Comparison of ENCODE assay signal across 13 mouse cellular contexts in genomic region chr5:121973541-121973940, GRCm38 (mm10).
DNase-seq lines count a peak whose midpoint lies in the region; ATAC-seq lines count a peak whose summit lies in the region.
"Had no signal": no experiment of that assay in that cellular context is flagged by ENCODE, and none has a peak within 500 bp of the region (broad histone marks: within the 10 kb centered on the region; RNA-seq: fewer than 3 reads in every experiment).

No protein-coding gene starts in this region.

- 30% methylated on average over 10 of the region's 10 CpGs for WGBS in forebrain, embryonic 16.5 days
- 65% methylated on average over 10 of the region's 10 CpGs for WGBS in midbrain, embryonic 10.5 days
- 21% methylated on average over 10 of the region's 10 CpGs for WGBS in neural tube, embryonic 14.5 days

- no peak overlapping the region for H3K4me3 ChIP-seq in forebrain, embryonic 16.5 days (replicated peaks; ENCODE audit: low read length)
- no peak overlapping the region for H3K4me3 ChIP-seq in midbrain, embryonic 10.5 days
- no peak overlapping the region for H3K4me3 ChIP-seq in neural tube, embryonic 14.5 days (ENCODE audit: low read depth, low read length)
- H3K4me3 ChIP-seq: embryonic facial prominence, embryonic 13.5 days had no signal

- no peaks in the 10 kb centered on the region for H3K9me3 ChIP-seq in forebrain, embryonic 16.5 days (ENCODE audit: control insufficient read depth, low read length)
- H3K9me3 ChIP-seq in midbrain, embryonic 10.5 days (replicated peaks): peaks cover 6% of the 10 kb centered on the region; the same call in 1 of the 2 replicates
- H3K9me3 ChIP-seq in neural tube, embryonic 14.5 days (ENCODE audit: control insufficient read depth, low read length): no peaks in the 10 kb centered on the region
- H3K9me3 ChIP-seq: embryonic facial prominence, embryonic 13.5 days; G1E had no signal

- ATAC-seq in forebrain, embryonic 16.5 days: no peak
- no peak for ATAC-seq in neural tube, embryonic 14.5 days (ENCODE audit: low read depth)
- ATAC-seq: liver, postnatal 0 days had no signal

- H3K36me3 ChIP-seq in forebrain, embryonic 16.5 days (ENCODE audit: control insufficient read depth, insufficient read depth): no peaks in the 10 kb centered on the region
- peaks cover 5% of the 10 kb centered on the region for H3K36me3 ChIP-seq in midbrain, embryonic 10.5 days
- H3K36me3 ChIP-seq in neural tube, embryonic 14.5 days (ENCODE audit: control insufficient read depth, insufficient read depth, low read length): no peaks in the 10 kb centered on the region
- H3K36me3 ChIP-seq: embryonic facial prominence, embryonic 13.5 days; G1E had no signal

- peaks cover 49% of the 10 kb centered on the region for H3K4me1 ChIP-seq in forebrain, embryonic 16.5 days (replicated peaks; ENCODE audit: control insufficient read depth, insufficient read depth, low read length)
- peaks cover 23% of the 10 kb centered on the region for H3K4me1 ChIP-seq in midbrain, embryonic 10.5 days
- H3K4me1 ChIP-seq in neural tube, embryonic 14.5 days (ENCODE audit: control insufficient read depth, insufficient read depth, low read length): peaks cover 28% of the 10 kb centered on the region

- H3K27ac ChIP-seq in forebrain, embryonic 16.5 days (ENCODE audit: low read length): 0 out of 2 replicates have a peak overlapping the region, but pooled peaks have one; percentile 39
- H3K27ac ChIP-seq in midbrain, embryonic 10.5 days (replicated peaks): 0 out of 2 replicates have a peak overlapping the region, but pooled peaks have one; percentile 28
- peak overlapping the region; percentile 29 for H3K27ac ChIP-seq in neural tube, embryonic 14.5 days (ENCODE audit: low read depth, low read length)
- H3K27ac ChIP-seq: embryonic facial prominence, embryonic 13.5 days; macrophage had no signal

- peak; percentile 30 for DNase-seq in embryo, embryonic 10.5 days (ENCODE audit: low spot score)
- DNase-seq in embryo, embryonic 11 days: no peak
- no peak for DNase-seq in midbrain, embryonic 10.5 days (ENCODE audit: low spot score)
- no peak for DNase-seq in gastrocnemius, postnatal 14 days
- no peak for DNase-seq in retina, embryonic 14.5 days (ENCODE audit: low spot score)
- DNase-seq in frontal cortex, postnatal 14 days (ENCODE audit: low spot score in 2 of 2): no peak
- DNase-seq: heart, adult 11 months; liver, postnatal 0 days had no signal

- H3K27me3 ChIP-seq in forebrain, embryonic 16.5 days (replicated peaks; ENCODE audit: control insufficient read depth, insufficient read depth, low read length): no peaks in the 10 kb centered on the region
- no peaks in the 10 kb centered on the region for H3K27me3 ChIP-seq in midbrain, embryonic 10.5 days (ENCODE audit: low read depth, poor library complexity, severe bottlenecking)
- no peaks in the 10 kb centered on the region for H3K27me3 ChIP-seq in neural tube, embryonic 14.5 days (ENCODE audit: control insufficient read depth, insufficient read depth, low read length)
- H3K27me3 ChIP-seq: embryonic facial prominence, embryonic 13.5 days had no signal

- no peak overlapping the region for H3K9ac ChIP-seq in forebrain, embryonic 16.5 days (replicated peaks; ENCODE audit: low read depth, low read length)
- no peak overlapping the region for H3K9ac ChIP-seq in neural tube, embryonic 14.5 days (replicated peaks; ENCODE audit: low read depth, low read length)
- H3K9ac ChIP-seq: embryonic facial prominence, embryonic 13.5 days; liver, postnatal 0 days had no signal

- H3K4me2 ChIP-seq in forebrain, embryonic 16.5 days (ENCODE audit: low read length): no peak overlapping the region
- H3K4me2 ChIP-seq in neural tube, embryonic 14.5 days (ENCODE audit: low read depth, low read length): no peak overlapping the region

- intact Hi-C loops in gastrocnemius, postnatal 14 days (cut with DNase I; ENCODE audit: low total_unique reads): no loop called here
